Mouse (Mus musculus): ENCODE measurements around the gene 4930556J24Rik.

DNA sequence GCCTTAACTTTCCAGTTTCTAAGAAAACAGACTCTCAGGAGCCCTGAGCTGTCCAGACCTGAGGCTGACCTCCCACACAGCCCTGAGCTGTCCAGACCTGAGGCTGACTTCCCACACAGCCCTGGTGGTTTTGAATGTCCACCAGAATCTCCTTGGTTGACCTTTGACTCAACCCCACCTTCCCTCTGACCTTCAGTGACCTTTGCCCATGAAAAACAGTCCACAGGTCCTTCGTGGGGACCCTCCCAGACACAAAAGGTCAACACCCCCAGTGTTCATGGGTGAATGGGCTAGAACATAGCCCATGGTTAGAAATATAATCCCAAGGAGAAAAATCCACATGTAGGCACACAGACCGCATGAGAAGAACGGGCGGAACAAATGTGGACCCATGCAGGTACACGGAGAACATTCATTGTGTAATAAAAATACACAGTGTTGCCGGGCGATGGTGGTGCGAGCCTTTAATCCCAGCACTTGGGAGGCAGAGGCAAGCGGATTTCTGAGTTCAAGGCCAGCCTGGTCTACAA, 42.8 kb downstream of the 4930556J24Rik start:
- TF ChIP-seq GATA1 (IDR thresholded peaks at IDR 0.05; ENCODE audit: borderline replicate concordance, low read length) (no peak), FLI1 (IDR thresholded peaks at IDR 0.05; ENCODE audit: low read length) (no peak)
